Mouse (Mus musculus): ENCODE data around the gene Tgif1.

- TF ChIP-seq CTCF (IDR thresholded peaks at IDR 0.05; ENCODE audit: low read depth) (no peak), EP300 (IDR thresholded peaks at IDR 0.05; ENCODE audit: low read depth) (no peak)
Measured at GRCm38 (mm10) chr17:70805866-70806265, 47.5 kb downstream of the Tgif1 start.

All from liver, embryonic 14.5 days (tissue).